Mouse (Mus musculus) hindbrain, postnatal 0 days (tissue): ENCODE data around the gene Srrm4. TPM values are rescaled to one million over a fixed set of nuclear protein-coding genes. Genes with fewer than 3 reads are reported as not detected.
A peak's percentile ranks its signal among the peaks of the same experiment; 100 is the strongest.

Source experiments
- ATAC-seq: fragments of 200-750 bp; cut with Nextera tagmentation; 2 replicates; pipeline ENCODE4 v1.8.0; 2017; ENCODE audit warnings: mild to moderate bottlenecking, moderate TSS enrichment, moderate library complexity
- DNase-seq: peaks from one replicate; pipeline ENCODE4 v3.0.0-alpha.2; 2015; ENCODE audit warnings: low spot score
- H3K27ac ChIP-seq: fragments of 300-500 bp; sonication (generic); 2 replicates; pipeline ENCODE4 v1.5.1; 2014; ENCODE audit warnings: mild to moderate bottlenecking
- H3K27me3 ChIP-seq: fragments of 300-500 bp; sonication (generic); 2 replicates; pipeline ENCODE4 v1.6.1; 2014; ENCODE audit warnings: low read length, mixed read lengths; ENCODE audit not compliant: insufficient read depth
- H3K36me3 ChIP-seq: fragments of 300-500 bp; sonication (generic); 2 replicates; pipeline ENCODE4 v1.6.1; 2014; ENCODE audit warnings: low read length, mixed read lengths; ENCODE audit not compliant: insufficient read depth
- H3K4me1 ChIP-seq: fragments of 300-500 bp; sonication (generic); 2 replicates; pipeline ENCODE4 v1.6.1; 2014; ENCODE audit warnings: antibody characterized with exemption, low read length, mixed read lengths; ENCODE audit not compliant: insufficient read depth
- H3K4me2 ChIP-seq: fragments of 300-500 bp; sonication (generic); 2 replicates; pipeline ENCODE4 v1.6.1; 2014; ENCODE audit warnings: low read depth, mild to moderate bottlenecking, low read length, moderate library complexity, mixed read lengths
- H3K4me3 ChIP-seq: fragments of 300-500 bp; sonication (generic); 2 replicates; pipeline ENCODE4 v1.5.1; 2014; ENCODE audit warnings: low read length
- H3K9ac ChIP-seq: fragments of 300-500 bp; sonication (generic); replicated peaks from 2 replicates; pipeline ENCODE4 v1.6.1; 2014; ENCODE audit warnings: mild to moderate bottlenecking, low read length, moderate library complexity, mixed read lengths
- H3K9me3 ChIP-seq: fragments of 300-500 bp; sonication (generic); 2 replicates; pipeline ENCODE4 v1.6.1; 2016; ENCODE audit warnings: low read length, mixed read lengths
- CTCF ChIP-seq: IDR thresholded peaks from 2 replicates; pipeline ENCODE4 v1.5.1; 2016; ENCODE audit warnings: antibody characterized with exemption, control low read depth, low read depth
- WGBS: fragments of 180-500 bp; shearing (Covaris S2); extraction: QIAGEN DNeasy Blood & Tissue Kit; methylation state at CpG from one replicate; pipeline ENCODE4 v1.1.7; 2014; 5-methylcytosine and 5-hydroxymethylcytosine counted together
- polyA plus RNA-seq: library from polyadenylated mRNA; unstranded; fragments of >200 nt; fragmentation: Nextera tagmentation; extraction: Ambion mirVana; gene quantifications from 2 replicates; pipeline ENCODE4 v1.2.1, GENCODE M21; 2015
- total RNA-seq: library from RNA; depleted of rRNA; stranded (reverse); fragments of >200 nt; gene quantifications from 2 replicates; pipeline ENCODE4 v1.2.3, GENCODE M21; 2014; rRNA removed

The Srrm4 gene
- total and polyA plus RNA-seq, 2 experiments from 2014 or later: 5.9 to 12.5 TPM

- Histone ChIP-seq H3K36me3 (no peaks in the 10 kb centered on the region), H3K4me1 (no peaks in the 10 kb centered on the region; the same call in 1 of the 2 replicates), H3K4me3 (no peak overlapping the region), H3K27ac (no peak overlapping the region), H3K9ac (no peak overlapping the region), H3K9me3 (no peaks in the 10 kb centered on the region), H3K4me2 (no peak overlapping the region), H3K27me3 (no peaks in the 10 kb centered on the region)
- ATAC-seq: no peak
- no peak for TF ChIP-seq CTCF
- no peak for DNase-seq
- WGBS: 79% methylated on average over 5 of the region's 5 CpGs
Observed at GRCm38 (mm10) chr5:116396104-116396503, 195.5 kb downstream of the Srrm4 start.

- Histone ChIP-seq H3K4me1 (peaks cover 10% of the 10 kb centered on the region), H3K9ac (no peak overlapping the region), H3K9me3 (no peaks in the 10 kb centered on the region), H3K4me3 (no peak overlapping the region), H3K4me2 (no peak overlapping the region), H3K36me3 (no peaks in the 10 kb centered on the region), H3K27ac (no peak overlapping the region), H3K27me3 (no peaks in the 10 kb centered on the region)
- DNase-seq (no peak), ATAC-seq (no peak)
- 56% methylated on average over 9 of the region's 9 CpGs for whole genome bisulfite sequencing
- no peak for TF ChIP-seq CTCF
Observed at GRCm38 (mm10) chr5:116392603-116393002, 199.0 kb downstream of the Srrm4 start.

- no peaks in the 10 kb centered on the region for H3K27me3 ChIP-seq
- H3K9ac ChIP-seq: no peak overlapping the region
- no peak overlapping the region for H3K4me3 ChIP-seq
- H3K4me2 ChIP-seq: no peak overlapping the region
- DNase-seq (peak; percentile 83), ATAC-seq (peak; percentile 85)
- TF ChIP-seq CTCF: no peak
- H3K9me3 ChIP-seq: no peaks in the 10 kb centered on the region
- peak overlapping the region; percentile 51 for H3K27ac ChIP-seq
- H3K36me3 ChIP-seq: no peaks in the 10 kb centered on the region
- WGBS: 35% methylated on average over 15 of the region's 15 CpGs
- peaks cover 10% of the 10 kb centered on the region for H3K4me1 ChIP-seq
Observed at GRCm38 (mm10) chr5:116389856-116390542, 201.6 kb downstream of the Srrm4 start.

GRCm38 (mm10) chr5:116389321-116389720, 202.3 kb downstream of the Srrm4 start:
- no peak overlapping the region for H3K4me2 ChIP-seq
- H3K27ac ChIP-seq: peak overlapping the region; percentile 51; the same call in 1 of the 2 replicates
- 59% methylated on average over 4 of the region's 4 CpGs for WGBS
- H3K9me3 ChIP-seq: no peaks in the 10 kb centered on the region
- no peak overlapping the region for H3K9ac ChIP-seq
- TF ChIP-seq CTCF: no peak
- H3K36me3 ChIP-seq: no peaks in the 10 kb centered on the region
- DNase-seq (no peak), ATAC-seq (no peak)
- no peaks in the 10 kb centered on the region for H3K27me3 ChIP-seq
- peaks cover 10% of the 10 kb centered on the region for H3K4me1 ChIP-seq
- no peak overlapping the region for H3K4me3 ChIP-seq

Other genes with a start within 250 kb of the Srrm4 start
- 13.2 and 17.9 TPM in 2 replicates for gene Hspb8, start 169.0 kb downstream of the Srrm4 start, total RNA-seq
- 10.0 and 11.2 TPM in 2 replicates for gene Hspb8, start 169.0 kb downstream of the Srrm4 start, polyA plus RNA-seq